Mouse (Mus musculus) lung, embryonic 16.5 days (tissue): ENCODE results near the gene Trim72. TPM values are rescaled to one million over a fixed set of nuclear protein-coding genes. Genes with fewer than 3 reads are reported as not detected.

Experiments used
- ATAC-seq: fragments of 200-750 bp; cut with Nextera tagmentation; 2 replicates; pipeline ENCODE4 v1.8.0; 2017; ENCODE audit warnings: low read depth, mild to moderate bottlenecking, moderate library complexity
- H3K27ac ChIP-seq: fragments of 300-500 bp; sonication (generic); 2 replicates; pipeline ENCODE4 v1.5.1; 2014; ENCODE audit warnings: mild to moderate bottlenecking, control low read depth, low read length
- H3K27me3 ChIP-seq: fragments of 300-500 bp; sonication (generic); 2 replicates; pipeline ENCODE4 v1.6.1; 2014; ENCODE audit warnings: low read depth, low read length, mixed read lengths; ENCODE audit not compliant: control insufficient read depth, insufficient read depth
- H3K36me3 ChIP-seq: fragments of 300-500 bp; sonication (generic); 2 replicates; pipeline ENCODE4 v1.6.1; 2014; ENCODE audit warnings: low read length; ENCODE audit not compliant: control insufficient read depth, insufficient read depth
- H3K4me1 ChIP-seq: fragments of 300-500 bp; sonication (generic); replicated peaks from 2 replicates; pipeline ENCODE4 v1.6.1; 2014; ENCODE audit warnings: low read length, mixed read lengths; ENCODE audit not compliant: control insufficient read depth, insufficient read depth
- H3K4me2 ChIP-seq: fragments of 300-500 bp; sonication (generic); 2 replicates; pipeline ENCODE4 v1.6.1; 2014; ENCODE audit warnings: low read depth, low read length, control low read depth
- H3K4me3 ChIP-seq: fragments of 300-500 bp; sonication (generic); 2 replicates; pipeline ENCODE4 v1.5.1; 2014; ENCODE audit warnings: mild to moderate bottlenecking, low read length, control low read depth
- H3K9ac ChIP-seq: fragments of 300-500 bp; sonication (generic); 2 replicates; pipeline ENCODE4 v1.6.1; 2014; ENCODE audit warnings: low read length, control low read depth
- H3K9me3 ChIP-seq: fragments of 300-500 bp; sonication (generic); 2 replicates; pipeline ENCODE4 v1.6.1; 2016; ENCODE audit warnings: low read length; ENCODE audit not compliant: control insufficient read depth
- WGBS: fragments of 180-500 bp; shearing (Covaris S2); extraction: QIAGEN DNeasy Blood & Tissue Kit; methylation state at CpG from one replicate; pipeline ENCODE4 v1.1.7; 2014; 5-methylcytosine and 5-hydroxymethylcytosine counted together
- polyA plus RNA-seq: library from polyadenylated mRNA; unstranded; fragments of >200 nt; fragmentation: Nextera tagmentation; extraction: Ambion mirVana; gene quantifications from 2 replicates; pipeline ENCODE4 v1.2.1, GENCODE M21; 2015

Gene Trim72
- polyA plus RNA-seq, 1 experiment from 2014 or later = 0.28 TPM

- Histone ChIP-seq H3K4me1 (no peaks in the 10 kb centered on the region), H3K27ac (no peak overlapping the region), H3K4me3 (no peak overlapping the region), H3K36me3 (no peaks in the 10 kb centered on the region), H3K27me3 (no peaks in the 10 kb centered on the region), H3K9me3 (no peaks in the 10 kb centered on the region), H3K9ac (no peak overlapping the region), H3K4me2 (no peak overlapping the region)
- WGBS = 71% methylated on average over 7 of the region's 7 CpGs
- ATAC-seq = no peak
Observed at GRCm38 (mm10) chr7:128058576-128058975, 54.8 kb downstream of the Trim72 start.

DNA sequence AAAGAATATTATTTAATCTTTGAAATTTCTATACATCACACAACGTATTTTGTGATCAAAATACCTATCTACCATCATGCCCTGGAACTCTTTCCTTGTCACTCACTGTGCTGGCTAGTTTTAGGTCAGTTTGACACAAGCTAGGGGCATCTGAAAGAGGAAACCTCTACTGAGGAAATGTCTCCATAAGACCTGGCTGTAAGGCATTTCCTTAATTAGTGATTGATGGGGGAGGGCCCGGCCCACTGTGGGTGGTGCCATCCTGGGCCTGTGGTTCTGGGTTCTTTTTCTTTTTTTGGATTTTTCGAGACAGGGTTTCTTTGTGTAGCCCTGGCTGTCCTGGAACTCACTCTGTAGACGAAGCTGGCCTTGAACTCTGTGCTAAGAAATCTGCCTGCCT, 55.3 kb downstream of the Trim72 start:
- Histone ChIP-seq H3K4me2 (no peak overlapping the region), H3K4me3 (no peak overlapping the region), H3K27ac (no peak overlapping the region), H3K9ac (no peak overlapping the region), H3K27me3 (no peaks in the 10 kb centered on the region), H3K9me3 (no peaks in the 10 kb centered on the region), H3K4me1 (no peaks in the 10 kb centered on the region), H3K36me3 (no peaks in the 10 kb centered on the region)
- ATAC-seq = no peak
- 70% methylated on average over 4 of the region's 4 CpGs for WGBS

Other genes starting within 250 kb of the Trim72 start
- 29.1 and 32.7 TPM in 2 replicates for gene Orai3, start 234.1 kb upstream of the Trim72 start, polyA plus RNA-seq
- gene Setd1a, start 227.3 kb upstream of the Trim72 start, polyA plus RNA-seq = 13.8 and 18.1 TPM in 2 replicates
- gene Gm49388, start 218.3 kb upstream of the Trim72 start, polyA plus RNA-seq = not detected in 2 replicates
- gene Hsd3b7, start 203.3 kb upstream of the Trim72 start, polyA plus RNA-seq = 27.5 and 32.1 TPM in 2 replicates
- gene Stx4a, start 179.7 kb upstream of the Trim72 start, polyA plus RNA-seq = 44.5 and 45.1 TPM in 2 replicates
- 1.1 and 1.3 TPM in 2 replicates for gene Stx1b, start 179.4 kb upstream of the Trim72 start, polyA plus RNA-seq
- gene Zfp646, start 127.7 kb upstream of the Trim72 start, polyA plus RNA-seq = 11.2 and 11.3 TPM in 2 replicates
- gene Zfp668, start 127.1 kb upstream of the Trim72 start, polyA plus RNA-seq = 15.0 and 17.5 TPM in 2 replicates
- gene Prss53, start 113.0 kb upstream of the Trim72 start, polyA plus RNA-seq = 1.1 and 2.0 TPM in 2 replicates
- gene Gm21974, start 108.5 kb upstream of the Trim72 start, polyA plus RNA-seq = not detected in 2 replicates
- 159 and 162 TPM in 2 replicates for gene Vkorc1, start 108.3 kb upstream of the Trim72 start, polyA plus RNA-seq
- 129 and 133 TPM in 2 replicates for gene Bckdk, start 99.9 kb upstream of the Trim72 start, polyA plus RNA-seq
- 37.2 and 38.9 TPM in 2 replicates for gene Kat8, start 91.4 kb upstream of the Trim72 start, polyA plus RNA-seq
- gene Prss8, start 73.8 kb upstream of the Trim72 start, polyA plus RNA-seq = 101 and 108 TPM in 2 replicates
- 12.3 and 12.4 TPM in 2 replicates for gene Prss36, start 57.2 kb upstream of the Trim72 start, polyA plus RNA-seq
- 299 and 328 TPM in 2 replicates for gene Fus, start 36.5 kb upstream of the Trim72 start, polyA plus RNA-seq
- 37.6 and 51.2 TPM in 2 replicates for gene Pycard, start 10.1 kb upstream of the Trim72 start, polyA plus RNA-seq
- 1.3 and 1.6 TPM in 2 replicates for gene Itgam, start 58.7 kb downstream of the Trim72 start, polyA plus RNA-seq
- gene Gm49368, start 58.7 kb downstream of the Trim72 start, polyA plus RNA-seq = not detected in 2 replicates
- 0.11 and 0.28 TPM in 2 replicates for gene Itgax, start 125.6 kb downstream of the Trim72 start, polyA plus RNA-seq
- 0.04 TPM in 1 of 2 replicates, not detected in the other for gene Itgad, start 150.4 kb downstream of the Trim72 start, polyA plus RNA-seq
- 22.4 and 28.3 TPM in 2 replicates for gene Cox6a2, start 202.4 kb downstream of the Trim72 start, polyA plus RNA-seq
- gene Armc5, start 233.4 kb downstream of the Trim72 start, polyA plus RNA-seq = 20.0 TPM in 2 replicates
- gene 9130023H24Rik, start 234.1 kb downstream of the Trim72 start, polyA plus RNA-seq = 9.4 TPM in 2 replicates
- 190 and 203 TPM in 2 replicates for gene Tgfb1i1, start 242.9 kb downstream of the Trim72 start, polyA plus RNA-seq